Mouse (Mus musculus) ES-Bruce4 (cell line): ENCODE measurements around the gene Slc7a11.

Source experiments
- CTCF ChIP-seq: IDR thresholded peaks from one replicate; pipeline ENCODE4 v1.8.1; 2011; ENCODE audit warnings: low read depth, low read length
- POLR2A ChIP-seq: IDR thresholded peaks from one replicate; pipeline ENCODE4 v1.8.1; 2011; ENCODE audit warnings: low read length; ENCODE audit not compliant: insufficient read depth

DNA sequence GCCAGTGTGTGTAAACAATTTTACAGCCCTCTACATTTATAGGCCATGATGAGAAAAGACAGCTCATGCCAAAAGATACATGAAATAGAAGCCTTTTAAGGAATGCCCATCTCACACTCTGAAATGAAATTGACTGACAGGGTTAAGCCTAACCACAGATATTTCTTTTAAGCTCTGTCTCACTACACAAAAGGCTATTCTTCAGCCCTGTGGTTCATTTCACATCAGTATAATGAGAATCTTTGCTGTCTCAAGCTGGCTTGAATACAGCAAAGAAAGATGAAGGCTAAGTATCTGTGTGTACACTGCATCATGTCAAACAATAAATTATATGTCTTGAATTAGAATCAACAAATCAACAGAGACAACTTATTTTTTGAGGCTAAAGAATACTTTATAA lies 549.5 kb downstream of the Slc7a11 start:
- TF ChIP-seq POLR2A (no peak), CTCF (no peak)
